Mouse (Mus musculus): ENCODE results near the gene Cntfr. TPM values are rescaled to one million over a fixed set of nuclear protein-coding genes. Genes with fewer than 3 reads are reported as not detected.
A peak's percentile ranks its signal among the peaks of the same experiment; 100 is the strongest.
"Not testable (repeated sequence)": the region's sequence is repeated elsewhere in the genome, so short reads cannot be mapped to it uniquely, and the experiment has no call there.

Gene Cntfr
- polyA plus RNA-seq, 1 experiment from 2014 or later = 8.2 TPM

DNA sequence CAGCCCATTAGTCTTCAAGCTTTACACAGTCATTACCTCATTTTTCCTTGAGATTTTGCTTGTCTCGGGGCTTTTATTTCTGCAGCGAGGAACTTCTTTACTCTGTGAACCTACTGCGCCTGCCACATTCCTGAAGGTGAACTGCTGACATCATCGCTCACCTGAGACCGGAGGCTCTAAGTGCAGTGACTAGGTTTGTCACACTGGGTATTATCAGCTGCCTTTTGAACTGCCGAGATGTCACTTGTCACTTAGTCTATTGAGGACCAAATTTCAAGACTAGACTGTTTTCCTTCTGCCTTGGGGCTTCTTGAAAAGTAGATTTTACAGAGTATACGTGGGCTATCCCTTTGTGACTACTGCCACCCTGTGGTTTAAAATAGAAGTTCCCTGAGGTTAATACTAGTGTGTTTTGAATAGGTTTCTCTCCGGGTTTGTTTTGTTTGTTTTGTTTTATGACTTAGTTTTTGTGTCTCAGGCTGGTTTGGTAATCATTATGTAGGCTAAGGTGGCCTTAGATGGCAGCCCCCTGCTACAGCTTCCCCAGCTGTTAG, 11.4 kb upstream of the Cntfr start:
- TF ChIP-seq CTCF (IDR thresholded peaks at IDR 0.05; ENCODE audit: low read depth) = peak; percentile 73
- H3K27ac ChIP-seq (ENCODE audit: low read depth) = no peak overlapping the region
- H3K9me3 ChIP-seq (ENCODE audit: low read depth, low read length) = no peaks in the 10 kb centered on the region
- peaks cover 13% of the 10 kb centered on the region; the same call in 1 of the 2 replicates for H3K36me3 ChIP-seq (ENCODE audit: insufficient read depth)
- H3K4me2 ChIP-seq = no peak overlapping the region
- ATAC-seq (ENCODE audit: insufficient read depth) = no peak
- H3K4me3 ChIP-seq (ENCODE audit: low read depth, low read length) = no peak overlapping the region
- no peaks in the 10 kb centered on the region for H3K27me3 ChIP-seq (ENCODE audit: insufficient read depth, low read length)
- WGBS = 28% methylated on average over 8 of the region's 8 CpGs
- peak; percentile 92 for DNase-seq
- peaks cover 7% of the 10 kb centered on the region; the same call in 1 of the 2 replicates for H3K4me1 ChIP-seq (ENCODE audit: insufficient read depth)
- H3K9ac ChIP-seq = no peak overlapping the region

DNA sequence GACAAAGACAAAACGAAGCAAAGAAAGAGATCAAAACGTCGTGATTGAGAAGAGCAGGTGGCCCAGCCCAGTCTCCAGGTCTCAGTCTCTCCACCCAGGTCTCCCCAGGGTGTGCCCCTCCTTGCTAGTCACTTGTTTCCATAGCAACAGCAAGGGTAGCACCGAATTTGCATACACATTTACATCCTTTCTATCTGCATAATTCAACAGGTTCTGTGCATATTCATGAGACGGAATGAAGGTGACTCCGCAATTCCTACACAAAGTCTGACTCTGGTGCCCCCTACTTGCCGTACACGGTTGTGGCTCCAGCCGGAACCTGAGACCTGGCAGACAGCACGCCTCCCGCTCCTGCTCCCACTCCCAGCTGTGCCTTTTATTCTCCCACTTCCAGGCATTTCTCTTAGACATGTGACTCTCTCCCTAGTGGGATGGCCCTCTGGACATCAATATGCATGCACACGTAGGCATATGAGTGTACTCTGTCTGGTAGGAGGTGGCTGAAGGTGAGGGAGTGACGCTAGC, 10.2 kb upstream of the Cntfr start:
- WGBS = 2% methylated on average over 13 of the region's 13 CpGs
- H3K9me3 ChIP-seq (ENCODE audit: low read depth, low read length) = no peaks in the 10 kb centered on the region
- H3K9ac ChIP-seq = no peak overlapping the region
- TF ChIP-seq CTCF (IDR thresholded peaks at IDR 0.05; ENCODE audit: low read depth) = peak; percentile 80
- H3K4me2 ChIP-seq = 0 out of 2 replicates have a peak overlapping the region, but pooled peaks have one; percentile 6
- no peaks in the 10 kb centered on the region for H3K27me3 ChIP-seq (ENCODE audit: insufficient read depth, low read length)
- no peak overlapping the region for H3K27ac ChIP-seq (ENCODE audit: low read depth)
- H3K4me1 ChIP-seq (ENCODE audit: insufficient read depth) = peaks cover 4% of the 10 kb centered on the region; the same call in 1 of the 2 replicates
- DNase-seq (peak; percentile 84), ATAC-seq (ENCODE audit: insufficient read depth) (peak; percentile 58)
- H3K36me3 ChIP-seq (ENCODE audit: insufficient read depth) = peaks cover 10% of the 10 kb centered on the region; the same call in 1 of the 2 replicates
- H3K4me3 ChIP-seq (ENCODE audit: low read depth, low read length) = no peak overlapping the region

DNA sequence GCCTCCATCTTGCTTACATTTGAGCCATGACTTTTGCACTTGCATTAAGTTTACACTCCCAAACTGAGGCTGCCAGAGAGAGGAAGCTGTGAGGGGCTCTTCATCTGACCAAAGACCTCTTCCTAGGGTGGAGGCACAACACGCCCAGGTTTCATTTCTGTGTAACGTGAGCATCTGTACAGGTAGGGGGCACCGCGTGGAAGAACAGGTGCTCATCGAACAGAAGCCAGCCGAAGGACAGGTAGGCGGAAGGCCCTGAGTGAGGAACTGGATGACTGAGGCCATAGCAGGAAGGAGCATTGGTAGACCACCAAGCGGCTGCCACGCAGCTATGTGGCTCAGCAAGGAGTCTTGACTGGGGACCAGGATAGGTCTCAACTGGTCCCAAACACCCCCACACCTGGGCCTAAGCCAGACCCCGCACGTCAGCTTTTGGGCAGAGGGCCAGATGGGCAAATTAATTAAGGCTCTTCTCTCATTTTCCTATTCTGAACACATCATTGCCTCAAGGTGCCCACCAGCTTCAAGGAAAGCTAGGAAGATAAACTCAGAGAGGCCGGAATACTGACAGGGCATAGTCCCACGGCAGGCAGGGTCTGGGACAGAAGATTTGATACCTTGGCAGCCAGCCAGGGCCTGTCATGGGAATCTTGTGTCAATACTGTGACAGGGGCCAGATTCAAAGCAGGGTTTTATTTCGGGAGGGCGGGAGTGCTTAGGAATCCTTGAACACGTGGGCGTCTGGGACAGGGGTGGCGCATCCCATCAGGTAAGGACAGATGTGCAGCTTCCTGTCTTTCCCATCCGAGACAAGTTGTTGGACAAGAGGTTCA, 9.2 kb upstream of the Cntfr start:
- no peaks in the 10 kb centered on the region for H3K27me3 ChIP-seq (ENCODE audit: insufficient read depth, low read length)
- no peak overlapping the region for H3K4me3 ChIP-seq (ENCODE audit: low read depth, low read length)
- WGBS = 54% methylated on average over 19 of the region's 19 CpGs
- no peaks in the 10 kb centered on the region for H3K9me3 ChIP-seq (ENCODE audit: low read depth, low read length)
- TF ChIP-seq CTCF (IDR thresholded peaks at IDR 0.05; ENCODE audit: low read depth) = no peak
- peaks cover under 1% of the 10 kb centered on the region; the same call in 1 of the 2 replicates for H3K36me3 ChIP-seq (ENCODE audit: insufficient read depth)
- no peaks in the 10 kb centered on the region for H3K4me1 ChIP-seq (ENCODE audit: insufficient read depth)
- H3K4me2 ChIP-seq = no peak overlapping the region
- H3K9ac ChIP-seq = no peak overlapping the region
- ATAC-seq (ENCODE audit: insufficient read depth) (no peak), DNase-seq (peak; percentile 40)
- H3K27ac ChIP-seq (ENCODE audit: low read depth) = no peak overlapping the region

DNA sequence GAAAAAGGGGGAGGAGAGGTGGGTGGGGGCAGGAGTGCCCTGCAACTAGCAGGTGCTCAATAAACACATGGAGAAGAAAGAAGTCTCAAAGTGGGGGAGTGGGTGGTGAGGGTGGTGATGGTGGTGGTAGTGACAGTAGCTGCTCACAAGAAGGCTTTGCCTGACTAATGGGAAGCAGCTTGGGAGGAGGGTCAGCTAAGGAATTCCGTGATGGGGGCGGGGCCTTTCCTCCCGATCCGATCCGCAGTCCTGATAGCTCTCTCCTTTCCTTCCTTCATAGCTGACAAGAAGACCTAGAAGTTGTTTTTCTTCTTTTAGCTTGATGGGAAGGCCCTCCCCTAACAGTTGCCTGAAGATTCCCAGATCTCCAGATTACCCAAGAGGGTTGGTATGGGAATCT, 7.8 kb upstream of the Cntfr start:
- no peak overlapping the region for H3K9ac ChIP-seq
- ATAC-seq (ENCODE audit: insufficient read depth) = no peak
- no peaks in the 10 kb centered on the region for H3K27me3 ChIP-seq (ENCODE audit: insufficient read depth, low read length)
- 0% methylated on average over 5 of the region's 5 CpGs for WGBS
- no peak overlapping the region for H3K4me2 ChIP-seq
- no peak overlapping the region for H3K4me3 ChIP-seq (ENCODE audit: low read depth, low read length)
- no peaks in the 10 kb centered on the region for H3K36me3 ChIP-seq (ENCODE audit: insufficient read depth)
- H3K4me1 ChIP-seq (ENCODE audit: insufficient read depth) = no peaks in the 10 kb centered on the region
- no peaks in the 10 kb centered on the region for H3K9me3 ChIP-seq (ENCODE audit: low read depth, low read length)
- TF ChIP-seq CTCF (IDR thresholded peaks at IDR 0.05; ENCODE audit: low read depth) = no peak
- DNase-seq = peak; percentile 41
- no peak overlapping the region for H3K27ac ChIP-seq (ENCODE audit: low read depth)

DNA sequence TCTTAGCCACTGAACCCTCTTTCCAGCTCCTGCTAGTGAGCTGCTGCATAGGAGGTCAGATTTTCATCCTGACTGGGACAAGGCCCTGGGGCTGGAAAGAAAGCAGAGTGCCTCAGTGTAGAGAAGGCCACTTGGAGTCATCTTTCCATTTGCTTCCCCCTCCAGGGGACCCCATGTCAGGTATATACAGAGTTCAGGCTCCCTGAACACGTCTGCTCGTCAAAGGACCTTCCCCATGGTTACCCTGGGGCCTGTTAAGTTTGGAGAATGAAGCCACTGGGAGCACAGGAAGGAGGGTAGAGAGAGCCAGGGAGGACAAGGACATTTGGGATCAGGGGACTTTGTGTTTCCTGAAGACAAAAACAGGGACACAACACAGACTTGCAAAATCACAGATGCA, 5.3 kb upstream of the Cntfr start:
- 62% methylated on average over 2 of the region's 2 CpGs for WGBS
- not testable (repeated sequence) for H3K4me3 ChIP-seq (ENCODE audit: low read depth, low read length); H3K27me3 ChIP-seq (ENCODE audit: insufficient read depth, low read length); H3K9ac ChIP-seq; H3K27ac ChIP-seq (ENCODE audit: low read depth); H3K4me2 ChIP-seq; H3K36me3 ChIP-seq (ENCODE audit: insufficient read depth); H3K9me3 ChIP-seq (ENCODE audit: low read depth, low read length); ATAC-seq (ENCODE audit: insufficient read depth); H3K4me1 ChIP-seq (ENCODE audit: insufficient read depth); DNase-seq

DNA sequence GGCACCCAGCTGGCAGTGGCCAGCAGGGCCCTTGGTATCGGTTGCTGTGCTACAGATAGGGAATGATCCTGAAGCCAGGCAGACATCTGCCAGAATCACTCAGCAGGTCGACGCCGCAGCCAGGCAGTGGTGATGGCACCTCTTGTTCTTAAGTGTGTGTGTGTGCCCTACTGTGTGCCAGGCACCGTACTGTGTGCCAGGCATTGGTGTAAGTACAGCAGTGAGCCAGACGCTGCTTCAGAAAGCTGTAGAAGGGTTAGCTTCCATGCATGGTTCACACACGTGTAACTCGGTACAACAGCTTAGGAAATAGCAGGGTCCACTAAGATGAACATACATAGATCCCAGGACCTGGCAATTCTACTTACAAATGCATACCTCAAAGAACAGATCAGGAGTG, 3.3 kb upstream of the Cntfr start:
- DNase-seq; H3K9ac ChIP-seq; H3K27ac ChIP-seq (ENCODE audit: low read depth); H3K9me3 ChIP-seq (ENCODE audit: low read depth, low read length); ATAC-seq (ENCODE audit: insufficient read depth); H3K27me3 ChIP-seq (ENCODE audit: insufficient read depth, low read length); H3K4me3 ChIP-seq (ENCODE audit: low read depth, low read length); H3K4me2 ChIP-seq; H3K36me3 ChIP-seq (ENCODE audit: insufficient read depth); H3K4me1 ChIP-seq (ENCODE audit: insufficient read depth): not testable (repeated sequence)
- WGBS = 100% methylated on average over 1 of the region's 8 CpGs

DNA sequence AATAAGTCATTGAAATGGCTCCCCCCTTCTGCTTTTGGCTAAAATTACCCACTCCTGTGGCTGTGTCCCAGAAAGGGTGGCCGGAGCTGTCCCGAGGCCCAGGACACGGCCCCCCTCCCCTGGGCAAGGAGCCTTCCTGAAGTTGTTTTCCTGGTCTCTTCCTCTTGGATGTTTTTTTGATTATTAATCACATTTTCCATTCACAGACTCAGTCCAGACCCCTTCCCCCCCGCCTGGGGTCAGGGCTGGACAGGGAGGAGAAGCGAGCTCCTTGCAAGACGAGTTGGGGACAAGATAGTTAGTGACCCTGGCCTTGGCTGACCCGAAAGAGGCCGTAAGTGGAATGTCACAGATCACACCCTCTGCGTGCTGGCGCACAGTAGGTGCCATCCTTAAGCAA, 2.9 kb upstream of the Cntfr start, which contains the start of gene Il11ra1:
TSS of gene Il11ra1 (plus strand) at position 207 of the 400 bp plus-strand sequence.
- H3K9ac ChIP-seq; H3K4me3 ChIP-seq (ENCODE audit: low read depth, low read length); H3K27me3 ChIP-seq (ENCODE audit: insufficient read depth, low read length); H3K36me3 ChIP-seq (ENCODE audit: insufficient read depth); H3K27ac ChIP-seq (ENCODE audit: low read depth); H3K4me1 ChIP-seq (ENCODE audit: insufficient read depth); H3K9me3 ChIP-seq (ENCODE audit: low read depth, low read length); ATAC-seq (ENCODE audit: insufficient read depth); DNase-seq: not testable (repeated sequence)
- H3K4me2 ChIP-seq = peak within 1 kb of the TSS; percentile 18; the same call in 1 of the 2 replicates
- 72% methylated on average over 9 of the region's 10 CpGs for WGBS

DNA sequence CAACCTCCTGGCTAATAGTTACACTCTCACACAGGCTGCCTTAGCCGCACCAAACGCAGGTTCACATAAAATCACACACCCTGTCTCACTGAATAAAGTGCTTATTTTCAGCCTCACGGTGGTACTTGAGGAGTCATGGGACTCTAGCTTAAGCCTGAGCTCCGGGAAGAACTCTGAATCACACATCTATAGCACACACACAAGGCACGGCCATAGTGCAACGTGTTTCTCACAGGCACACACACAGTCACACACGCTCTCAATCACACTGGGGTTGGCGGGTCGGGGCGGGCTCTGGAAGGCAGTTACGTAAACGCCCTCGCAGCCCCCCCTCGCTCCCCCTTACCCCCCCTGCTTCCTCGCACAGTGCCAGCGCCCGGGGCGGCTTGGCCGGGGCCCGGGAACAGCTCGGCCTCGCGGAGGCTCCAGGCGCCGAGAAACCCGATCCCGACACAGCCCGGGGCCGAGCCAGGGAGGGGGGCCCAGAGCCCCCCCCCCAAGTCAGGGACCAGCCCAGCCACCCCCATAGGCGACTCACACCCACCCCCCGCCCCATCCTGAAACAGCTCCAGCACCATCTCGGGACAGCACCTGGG, 1.6 kb upstream of the Cntfr start:
- not testable (repeated sequence) for H3K9me3 ChIP-seq (ENCODE audit: low read depth, low read length); H3K4me1 ChIP-seq (ENCODE audit: insufficient read depth); DNase-seq; H3K27me3 ChIP-seq (ENCODE audit: insufficient read depth, low read length); H3K27ac ChIP-seq (ENCODE audit: low read depth); H3K4me3 ChIP-seq (ENCODE audit: low read depth, low read length); ATAC-seq (ENCODE audit: insufficient read depth); H3K9ac ChIP-seq; H3K36me3 ChIP-seq (ENCODE audit: insufficient read depth)
- peak overlapping the region; percentile 18; the same call in 1 of the 2 replicates for H3K4me2 ChIP-seq
- 7% methylated on average over 20 of the region's 32 CpGs for WGBS

DNA sequence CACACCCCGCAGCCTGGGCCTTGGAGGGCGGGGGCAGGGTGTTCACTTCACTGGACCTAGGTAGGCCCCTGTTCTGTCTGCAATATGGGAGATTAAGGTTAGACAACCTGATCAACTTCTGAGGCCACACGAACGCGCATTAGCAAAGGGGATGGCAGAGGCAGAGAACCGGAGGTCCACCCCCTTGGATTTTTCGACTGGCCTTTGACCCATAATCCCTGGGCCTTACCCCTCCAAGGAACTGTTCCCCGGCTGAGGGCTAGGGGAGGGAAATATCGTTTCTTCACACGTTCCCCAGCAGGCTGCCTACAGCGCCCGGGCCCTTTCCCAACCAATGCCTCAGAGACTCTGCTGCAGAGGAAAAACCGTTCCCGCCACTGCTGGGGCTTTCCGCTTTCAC, 437 bp downstream of the Cntfr start:
- not testable (repeated sequence) for H3K27me3 ChIP-seq (ENCODE audit: insufficient read depth, low read length); H3K36me3 ChIP-seq (ENCODE audit: insufficient read depth); H3K4me2 ChIP-seq; H3K27ac ChIP-seq (ENCODE audit: low read depth); ATAC-seq (ENCODE audit: insufficient read depth); DNase-seq; H3K4me3 ChIP-seq (ENCODE audit: low read depth, low read length); H3K9me3 ChIP-seq (ENCODE audit: low read depth, low read length); H3K9ac ChIP-seq; H3K4me1 ChIP-seq (ENCODE audit: insufficient read depth)
- WGBS = 10% methylated on average over 12 of the region's 15 CpGs

DNA sequence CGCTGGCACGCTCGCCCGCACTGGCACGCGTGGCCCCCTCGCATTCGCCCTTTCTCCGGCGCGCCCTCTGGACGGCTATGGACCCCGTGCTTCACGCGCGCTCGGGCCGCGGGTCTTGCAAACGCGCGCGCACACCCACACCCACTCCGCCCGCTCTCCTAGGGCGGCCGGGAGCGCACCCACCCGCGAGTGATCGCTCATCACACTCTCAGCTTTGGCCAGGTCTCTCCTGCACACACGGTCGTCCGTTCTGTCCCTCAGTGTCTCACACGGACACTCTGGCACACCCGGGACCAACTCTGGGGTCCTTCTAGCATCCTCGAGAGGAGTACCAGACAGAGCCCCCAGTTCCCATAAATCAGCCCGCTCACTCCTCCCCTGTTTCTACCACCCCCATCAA, 1.1 kb downstream of the Cntfr start:
- DNase-seq; H3K9me3 ChIP-seq (ENCODE audit: low read depth, low read length); H3K27me3 ChIP-seq (ENCODE audit: insufficient read depth, low read length); H3K27ac ChIP-seq (ENCODE audit: low read depth); H3K9ac ChIP-seq; H3K36me3 ChIP-seq (ENCODE audit: insufficient read depth); H3K4me1 ChIP-seq (ENCODE audit: insufficient read depth); ATAC-seq (ENCODE audit: insufficient read depth): not testable (repeated sequence)
- peak overlapping the region; percentile 45 for H3K4me2 ChIP-seq
- H3K4me3 ChIP-seq (ENCODE audit: low read depth, low read length) = peak overlapping the region; percentile 18; the same call in 1 of the 2 replicates
- WGBS = 2% methylated on average over 18 of the region's 38 CpGs
